8 mouse cellular contexts compared by ENCODE assay signal in genomic region chr16:32608712-32609400, GRCm38 (mm10). TPM values are rescaled to one million over a fixed set of nuclear protein-coding genes. Genes with fewer than 3 reads are reported as not detected.
DNase-seq lines count a peak whose midpoint lies in the region; ATAC-seq lines count a peak whose summit lies in the region.

Gene Tfrc, plus strand, starts transcription at chr16:32608920.

- peak within 1 kb of the TSS; percentile 86 for H3K4me2 ChIP-seq in heart, embryonic 14.5 days (ENCODE audit: low read length)
- peak within 1 kb of the TSS; percentile 72 for H3K4me2 ChIP-seq in liver, embryonic 13.5 days
- H3K4me2 ChIP-seq in stomach, embryonic 16.5 days (ENCODE audit: low read depth, low read length) = peak within 1 kb of the TSS; percentile 76

- H3K4me1 ChIP-seq in heart, embryonic 14.5 days (ENCODE audit: control insufficient read depth in 2 of 2, insufficient read depth in 2 of 2, low read length in 2 of 2) = peaks cover 2 to 21% of the 10 kb centered on the region in 2 experiments
- peaks cover 36% of the 10 kb centered on the region for H3K4me1 ChIP-seq in liver, embryonic 13.5 days (replicated peaks)
- no peaks in the 10 kb centered on the region; the same call in 1 of the 2 replicates for H3K4me1 ChIP-seq in stomach, embryonic 16.5 days (ENCODE audit: control insufficient read depth, insufficient read depth, low read length)

- no peaks in the 10 kb centered on the region for H3K9me3 ChIP-seq in heart, embryonic 14.5 days (ENCODE audit: control insufficient read depth, low read length)
- no peaks in the 10 kb centered on the region for H3K9me3 ChIP-seq in liver, embryonic 13.5 days (replicated peaks)
- H3K9me3 ChIP-seq in stomach, embryonic 16.5 days (replicated peaks; ENCODE audit: control insufficient read depth, low read length) = no peaks in the 10 kb centered on the region

- no peaks in the 10 kb centered on the region for H3K27me3 ChIP-seq in heart, embryonic 14.5 days (ENCODE audit: control insufficient read depth, insufficient read depth, low read length)
- no peaks in the 10 kb centered on the region for H3K27me3 ChIP-seq in liver, embryonic 13.5 days
- no peaks in the 10 kb centered on the region for H3K27me3 ChIP-seq in stomach, embryonic 16.5 days (ENCODE audit: control insufficient read depth, insufficient read depth, low read length)

- peak within 1 kb of the TSS; percentile 71 to 97 for H3K27ac ChIP-seq in heart, embryonic 14.5 days (replicated peaks in 1 of 2; ENCODE audit: control insufficient read depth in 1 of 2, insufficient read depth in 1 of 2, low read depth in 2 of 2, low read length in 2 of 2)
- H3K27ac ChIP-seq in liver, embryonic 13.5 days = peak within 1 kb of the TSS; percentile 98
- H3K27ac ChIP-seq in stomach, embryonic 16.5 days (ENCODE audit: low read length) = peak within 1 kb of the TSS; percentile 93

- peak within 1 kb of the TSS; percentile 66 to 91 for H3K4me3 ChIP-seq in heart, embryonic 14.5 days (ENCODE audit: control insufficient read depth in 1 of 2, insufficient read depth in 1 of 2, low read depth in 1 of 2, low read length in 2 of 2)
- peak within 1 kb of the TSS; percentile 99 for H3K4me3 ChIP-seq in liver, embryonic 13.5 days (replicated peaks)
- H3K4me3 ChIP-seq in stomach, embryonic 16.5 days (replicated peaks; ENCODE audit: low read length) = peak within 1 kb of the TSS; percentile 85

- DNase-seq in c-Kit-negative CD71-positive TER-119-positive erythroid progenitor cells, embryonic 14.5 days (ENCODE audit: low read depth, low spot score) = peak; percentile 97
- DNase-seq in fibroblast of lung, adult 2 months (ENCODE audit: low read depth) = peak; percentile 56
- DNase-seq in kidney, postnatal 14 days = peak; percentile 98
- DNase-seq in liver, embryonic 13.5 days = peak; percentile 98
- peak; percentile 98 for DNase-seq in neural tube, embryonic 10.5 days (ENCODE audit: extremely low spot score, low spot score)

- peak; percentile 95 for ATAC-seq in CD4-positive, CD25-positive, alpha-beta regulatory T cell, adult 4 months
- ATAC-seq in heart, embryonic 14.5 days (ENCODE audit: insufficient number of reproducible peaks, insufficient read depth, low FRiP score, low read depth) = peak; percentile 99
- peak; percentile 93 for ATAC-seq in liver, embryonic 13.5 days (ENCODE audit: low read depth)
- peak; percentile 99 for ATAC-seq in stomach, embryonic 16.5 days (ENCODE audit: insufficient read depth, low FRiP score)

- WGBS in heart, embryonic 14.5 days = under 1% methylated on average over 73 of the region's 73 CpGs
- WGBS in liver, embryonic 13.5 days (ENCODE audit: insufficient replicate concordance) = under 1% methylated on average over 73 of the region's 73 CpGs
- WGBS in stomach, embryonic 16.5 days = under 1% methylated on average over 73 of the region's 73 CpGs

- H3K36me3 ChIP-seq in heart, embryonic 14.5 days (ENCODE audit: control insufficient read depth, insufficient read depth, low read length) = peaks cover 11% of the 10 kb centered on the region
- H3K36me3 ChIP-seq in liver, embryonic 13.5 days = peaks cover 22% of the 10 kb centered on the region
- H3K36me3 ChIP-seq in stomach, embryonic 16.5 days (ENCODE audit: control insufficient read depth, insufficient read depth, low read length) = no peaks in the 10 kb centered on the region

- H3K9ac ChIP-seq in heart, embryonic 14.5 days (ENCODE audit: low read length) = peak within 1 kb of the TSS; percentile 96
- H3K9ac ChIP-seq in liver, embryonic 13.5 days = peak within 1 kb of the TSS; percentile 100
- peak within 1 kb of the TSS; percentile 89 for H3K9ac ChIP-seq in stomach, embryonic 16.5 days (ENCODE audit: low read length)

RNA-seq across cellular contexts. Expression of gene Tfrc, which starts in this region (rescaled TPM):
- 10 to 100 TPM; 18.1 to 19.5 TPM for polyA plus RNA-seq in CD4-positive, CD25-positive, alpha-beta regulatory T cell, adult 4 months (2017; shearing (Covaris generic))
- polyA plus RNA-seq in heart, embryonic 14.5 days (2014; fragmentation: Nextera tagmentation; extraction: Ambion mirVana) = 48.6 and 57.2 TPM in 2 replicates
- 262 and 322 TPM in 2 replicates for polyA plus RNA-seq in liver, embryonic 13.5 days (2015; fragmentation: Nextera tagmentation; extraction: Ambion mirVana)
- polyA plus RNA-seq in stomach, embryonic 16.5 days (2015; fragmentation: Nextera tagmentation; extraction: Ambion mirVana) = 68.3 and 69.7 TPM in 2 replicates

Comparison
In these comparisons a context has a peak if more than half of its experiments do, and no peak if none do; other contexts are left out.
1. Peak in every context shown above with its lines: DNase-seq, ATAC-seq, H3K4me3 ChIP-seq and H3K27ac ChIP-seq.